Mouse (Mus musculus) layer of hippocampus, postnatal 36 days (tissue): Measurements from ENCODE around the gene Cavin1. TPM values are rescaled to one million over a fixed set of nuclear protein-coding genes. Genes with fewer than 3 reads are reported as not detected.

ENCODE experiments used
- DNase-seq, 2 experiments: peaks; one replicate each; pipeline ENCODE4 v3.0.0; 2022
- total RNA-seq, 2 experiments: library from RNA; stranded (reverse); gene quantifications; 2 replicates each; pipeline ENCODE4 v1.2.3; 2021

Gene Cavin1
- total RNA-seq, 2 experiments from 2014 or later: 12.4 to 14.5 TPM

- DNase-seq: no peak
Measured at GRCm38 (mm10) chr11:100980438-100980837, 9.8 kb upstream of the Cavin1 start.

- DNase-seq: no peak
Measured at GRCm38 (mm10) chr11:100979887-100980286, 9.2 kb upstream of the Cavin1 start.

- DNase-seq: no peak
Measured at GRCm38 (mm10) chr11:100975241-100975640, 4.6 kb upstream of the Cavin1 start.

DNA sequence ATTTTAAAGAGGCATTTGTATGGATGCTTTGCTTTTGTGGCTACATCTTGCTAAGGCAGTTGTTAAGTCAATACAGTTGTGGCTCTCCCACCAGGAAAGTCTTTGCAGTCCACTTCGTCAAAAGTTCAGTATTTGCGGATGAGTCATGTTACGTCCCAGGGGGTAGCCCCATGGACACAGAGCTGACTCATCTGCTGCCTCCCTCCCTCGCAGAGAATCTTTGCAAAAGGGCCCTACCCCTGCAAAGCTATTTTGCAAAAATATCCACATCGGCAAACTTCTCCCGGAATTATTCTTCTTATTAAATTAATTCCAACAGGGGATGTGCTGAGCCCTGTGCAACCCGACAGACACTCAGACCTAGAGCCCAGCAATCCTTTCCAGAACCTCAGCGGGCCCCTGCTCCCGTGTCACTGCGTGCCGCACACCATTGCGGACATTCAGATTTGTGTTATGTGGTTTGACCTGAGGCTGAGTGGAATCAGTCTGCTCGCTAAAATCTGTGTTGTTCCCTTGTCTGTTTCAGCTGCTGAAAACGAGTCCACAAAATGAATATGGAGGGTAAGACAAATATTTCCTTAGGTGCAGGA, 3.8 kb upstream of the Cavin1 start:
- DNase-seq: no peak

DNA sequence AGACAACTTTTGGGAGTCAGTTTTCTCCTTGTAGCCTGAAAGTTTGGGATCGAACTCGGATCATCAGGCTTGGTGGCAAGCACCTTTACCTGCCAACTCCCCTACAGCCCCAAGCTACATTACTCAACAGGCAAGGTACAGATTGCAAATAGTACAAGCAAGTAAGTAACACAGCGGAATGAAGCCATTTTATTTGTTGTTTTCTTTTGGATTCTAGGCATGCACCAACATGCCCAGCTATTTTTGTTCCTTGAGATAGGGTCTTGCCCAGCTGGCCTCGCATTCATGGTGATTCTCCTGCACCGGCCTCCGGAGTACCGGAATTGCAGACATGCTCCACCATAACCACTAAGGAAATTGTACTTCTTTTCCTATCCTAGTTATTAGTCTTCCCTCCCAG, 2.6 kb upstream of the Cavin1 start:
- no peak for DNase-seq

DNA sequence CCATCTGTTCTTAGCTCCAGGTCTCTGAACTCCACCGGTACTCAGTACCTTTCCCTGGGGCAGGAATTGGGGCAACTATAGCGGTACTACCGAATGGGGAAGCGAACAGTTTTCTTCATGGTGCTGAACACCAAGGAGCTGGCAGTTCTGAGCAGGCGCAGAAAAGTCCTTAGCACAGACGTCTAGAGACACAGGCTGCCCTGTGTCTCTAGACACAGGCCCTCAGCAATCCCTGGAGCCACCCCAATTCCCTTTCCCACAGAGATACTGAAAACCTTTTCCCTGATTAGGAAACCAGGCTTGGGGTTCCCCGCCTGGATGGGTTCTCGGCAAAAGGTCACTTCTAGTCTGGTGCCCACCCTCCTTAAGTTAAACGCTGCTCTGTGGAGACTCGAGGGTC, 768 bp upstream of the Cavin1 start:
- no peak for DNase-seq

DNA sequence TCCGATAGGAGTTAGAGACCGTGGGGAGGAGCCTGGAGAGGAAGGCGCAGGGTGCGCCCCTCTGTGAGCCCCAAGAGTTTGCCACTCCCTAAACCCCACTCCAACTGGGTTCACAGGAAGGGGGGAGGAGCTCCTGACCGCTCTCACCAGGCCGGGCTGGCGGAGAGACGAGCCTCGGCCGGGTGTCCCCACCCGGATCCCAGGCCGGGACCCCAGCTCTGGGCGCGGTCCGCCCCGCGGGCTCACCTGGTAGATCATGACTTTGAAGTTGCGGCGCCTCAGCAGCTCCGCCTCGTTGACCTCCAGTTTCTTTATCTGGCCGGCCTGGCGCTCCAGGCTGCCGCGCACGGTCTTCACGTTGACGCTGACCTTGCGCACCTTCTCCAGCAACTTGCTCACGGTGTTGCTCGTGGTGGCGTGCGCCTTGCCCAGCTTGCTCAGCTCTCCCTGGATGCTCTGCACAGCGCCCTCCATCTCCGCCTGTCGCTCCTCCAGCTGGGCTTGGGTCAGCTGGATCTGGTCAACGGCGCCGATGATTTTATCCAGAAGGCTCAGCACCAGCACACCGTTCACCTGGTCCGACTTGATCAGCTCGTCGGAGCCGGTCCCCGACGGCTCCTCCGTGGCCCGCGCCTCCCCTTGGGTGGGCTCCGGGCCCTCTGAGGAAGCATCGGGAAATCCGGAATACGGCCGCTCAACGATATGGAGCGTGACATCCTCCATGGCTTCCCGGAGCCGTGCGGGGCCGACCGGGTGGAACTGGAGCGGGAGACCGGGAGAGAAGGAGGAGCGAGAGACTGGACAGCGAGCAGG, 737 bp downstream of the Cavin1 start:
- DNase-seq: no peak

GRCm38 (mm10) chr11:100969189-100969743, 1.4 kb downstream of the Cavin1 start:
- DNase-seq: no peak

DNA sequence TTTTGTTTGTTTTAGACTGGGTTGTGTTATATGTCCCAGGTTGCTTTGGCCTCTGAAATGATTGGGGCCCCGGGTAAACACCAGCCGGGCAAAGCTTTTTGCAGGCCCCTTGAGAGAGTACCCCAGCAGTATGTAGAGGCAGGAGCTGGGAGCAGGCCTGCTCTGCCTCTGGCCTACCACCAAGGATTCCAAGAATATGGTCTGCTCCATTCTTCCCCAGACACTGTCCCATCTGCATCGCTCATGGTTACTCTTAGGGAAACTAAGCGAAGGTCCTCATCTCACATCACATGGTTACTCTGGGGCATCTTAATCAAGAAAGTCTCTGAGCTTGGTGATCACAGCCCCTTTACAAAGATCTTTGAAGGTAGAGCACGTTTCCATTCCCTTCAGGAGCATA, 2.2 kb downstream of the Cavin1 start:
- DNase-seq: no peak

DNA sequence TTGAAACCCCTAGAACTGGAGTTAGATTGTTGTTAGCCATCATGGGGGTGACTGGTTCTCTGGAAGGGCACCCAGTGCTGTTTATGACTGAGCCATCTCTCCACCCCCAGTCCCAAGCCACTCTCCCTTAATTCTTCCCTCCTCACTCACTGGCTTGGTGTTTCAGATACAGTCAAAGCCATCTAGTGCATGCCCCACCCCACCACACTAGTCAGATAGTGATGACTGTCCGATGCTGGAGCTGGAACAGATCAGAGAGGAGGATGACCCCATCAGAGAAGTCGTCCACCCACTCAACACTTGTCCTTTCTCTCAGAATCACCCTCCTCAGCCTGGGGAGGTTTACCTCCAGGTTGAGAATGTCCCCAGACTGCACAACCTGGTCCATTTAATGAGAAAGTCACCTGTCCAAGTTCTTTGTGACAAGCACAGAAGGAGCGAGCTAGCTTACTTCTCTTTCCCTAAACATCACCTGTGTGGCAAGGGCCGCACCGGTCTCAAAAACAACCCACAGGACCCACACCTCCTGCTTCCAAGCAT, 2.7 kb downstream of the Cavin1 start:
- DNase-seq: no peak

- no peak for DNase-seq
Measured at GRCm38 (mm10) chr11:100967376-100967775, 3.3 kb downstream of the Cavin1 start.

- no peak for DNase-seq
Measured at GRCm38 (mm10) chr11:100965760-100966159, 4.9 kb downstream of the Cavin1 start.

- DNase-seq: no peak
Measured at GRCm38 (mm10) chr11:100964901-100965542, 5.7 kb downstream of the Cavin1 start.

- no peak for DNase-seq
Measured at GRCm38 (mm10) chr11:100964180-100964579, 6.5 kb downstream of the Cavin1 start.

DNA sequence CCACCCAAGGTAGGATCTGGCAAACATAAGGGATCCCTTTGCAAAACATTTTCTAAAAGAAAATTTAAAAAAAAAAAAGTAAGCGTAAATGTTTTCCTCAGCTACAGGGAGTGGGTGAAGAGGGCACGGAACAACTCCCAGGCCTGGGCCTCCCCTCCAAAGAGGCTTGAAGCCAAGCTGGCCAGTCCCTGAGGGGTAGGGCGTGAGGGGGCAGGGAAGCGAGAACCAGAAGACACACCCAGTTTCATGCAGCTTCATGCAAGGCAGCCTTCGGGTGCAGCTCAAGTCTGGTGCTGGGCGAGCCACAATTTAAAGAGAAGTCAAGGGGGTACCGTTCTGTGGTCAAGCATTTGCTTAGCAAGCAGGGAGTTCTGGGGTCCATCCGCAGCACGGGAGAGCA, 7.0 kb downstream of the Cavin1 start:
- no peak for DNase-seq

DNA sequence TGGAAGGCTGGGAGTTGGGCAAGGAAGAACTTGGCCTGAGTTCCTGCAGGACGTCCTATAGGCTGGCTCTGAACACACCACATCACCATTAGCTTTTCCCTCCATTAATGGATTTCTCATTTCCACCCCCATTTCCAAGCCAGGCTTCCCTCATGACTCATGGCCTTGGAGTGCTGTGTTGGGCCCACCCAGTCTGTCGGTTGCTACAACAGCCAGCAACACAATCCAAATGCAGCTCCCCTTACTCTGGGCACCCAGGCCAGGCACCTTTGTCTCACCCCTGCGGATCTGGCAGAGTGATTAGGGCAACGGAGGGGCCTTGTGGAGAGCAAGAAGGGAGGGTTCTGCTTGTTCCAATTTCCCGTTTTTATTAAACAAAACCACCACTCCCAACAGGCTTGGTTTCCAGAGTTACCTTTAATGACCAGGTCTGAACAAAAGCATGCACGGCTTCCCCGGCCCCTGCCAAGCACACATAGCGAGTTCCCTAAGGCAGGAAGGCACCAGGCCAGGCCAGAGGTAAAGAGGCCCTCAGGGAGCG, 8.2 kb downstream of the Cavin1 start:
- no peak for DNase-seq

DNA sequence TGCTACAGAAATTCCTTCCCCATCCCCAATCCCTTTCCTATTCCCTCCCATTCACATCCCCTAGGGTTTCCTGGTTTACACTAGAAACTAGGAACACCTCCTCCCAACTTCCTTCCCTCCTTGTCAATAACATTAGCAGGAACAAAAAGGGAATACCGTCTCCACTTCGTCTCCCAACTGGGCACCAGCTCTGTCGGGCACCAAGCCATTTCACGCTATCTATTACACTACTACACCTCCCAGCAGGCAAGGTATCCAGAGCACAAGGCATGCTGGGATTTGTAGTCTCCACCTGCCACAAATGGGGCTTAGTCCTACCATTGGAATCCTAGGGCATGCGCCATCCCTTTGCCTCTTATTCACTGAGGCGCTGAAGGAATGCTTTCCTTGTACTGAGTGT, 10.1 kb downstream of the Cavin1 start:
- DNase-seq: no peak

DNA sequence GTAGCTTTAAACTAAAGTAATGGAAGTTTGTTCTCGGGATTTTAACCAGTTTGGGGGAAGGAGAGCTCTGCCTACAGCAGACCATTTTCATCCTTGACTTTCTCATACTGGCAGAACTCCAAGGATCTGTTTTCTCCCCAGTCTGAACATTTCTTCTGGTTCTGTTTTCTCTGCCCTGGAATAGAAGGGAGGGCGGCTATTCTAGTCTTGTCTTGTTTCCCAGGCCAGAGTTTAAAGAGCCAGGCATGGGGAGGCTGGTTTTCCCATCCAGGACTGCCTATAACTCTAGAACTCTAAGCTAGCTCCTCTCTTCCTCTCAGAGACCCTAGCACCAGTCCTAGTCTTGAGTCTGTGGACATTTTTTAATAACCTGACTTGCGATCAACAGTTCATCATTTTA, 10.9 kb downstream of the Cavin1 start:
- DNase-seq: no peak

DNA sequence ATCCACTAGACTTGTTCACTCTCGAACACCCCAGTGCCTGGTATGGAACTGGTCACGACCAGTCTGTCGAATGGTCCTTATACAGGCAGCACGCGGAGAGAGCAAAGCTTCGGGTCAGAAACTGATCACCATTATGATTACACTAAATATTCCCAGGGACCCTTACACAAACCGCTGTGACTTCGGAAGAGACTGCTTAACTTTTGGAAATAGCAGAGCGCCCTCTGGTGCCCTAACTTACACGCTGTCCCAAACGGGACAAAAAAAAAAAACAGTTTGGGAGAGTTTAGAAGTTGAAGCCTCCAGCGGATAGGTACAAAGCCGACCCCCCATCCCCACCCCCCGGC, 11.2 kb downstream of the Cavin1 start:
- peak in 1 of 2 experiments; percentile 29 for DNase-seq

- DNase-seq: no peak
Measured at GRCm38 (mm10) chr11:100958613-100959463, 11.8 kb downstream of the Cavin1 start.

- no peak for DNase-seq
Measured at GRCm38 (mm10) chr11:100957915-100958469, 12.7 kb downstream of the Cavin1 start.

- DNase-seq: peak; percentile 86 to 91
Measured at GRCm38 (mm10) chr11:100957244-100957643, 13.4 kb downstream of the Cavin1 start.
